Mouse (Mus musculus) common myeloid progenitor, adult 5-6 weeks (primary cell): Measurements from ENCODE around the gene Rcc2. TPM values are rescaled to one million over a fixed set of nuclear protein-coding genes. Genes with fewer than 3 reads are reported as not detected.

Experiments used
- ATAC-seq: replicated peaks from 2 replicates; pipeline ENCODE4 v1.8.0; 2016; ENCODE audit warnings: low read depth, mild to moderate bottlenecking, moderate TSS enrichment, inconsistent platforms; ENCODE audit not compliant: poor library complexity, severe bottlenecking
- total RNA-seq: library from RNA; stranded (forward); fragments of 200-1000, 187-1606 nt; gene quantifications from 2 replicates; pipeline ENCODE4 v1.2.3, GENCODE M21; 2017

Gene Rcc2
- total RNA-seq, 1 experiment from 2014 or later: 161 TPM

GRCm38 (mm10) chr4:140743086-140743485 lies 42.7 kb downstream of the Rcc2 start:
- no peak for ATAC-seq

- ATAC-seq: peak; percentile 85
Measured at GRCm38 (mm10) chr4:140744654-140745053, 44.3 kb downstream of the Rcc2 start.

- no peak for ATAC-seq
Measured at GRCm38 (mm10) chr4:140747978-140748377, 47.6 kb downstream of the Rcc2 start.

- peak; percentile 45 for ATAC-seq
Measured at GRCm38 (mm10) chr4:140750328-140750727, 50.0 kb downstream of the Rcc2 start.

- no peak for ATAC-seq
Measured at GRCm38 (mm10) chr4:140753366-140753765, 53.0 kb downstream of the Rcc2 start.

GRCm38 (mm10) chr4:140755811-140756210 lies 55.5 kb downstream of the Rcc2 start:
- no peak for ATAC-seq

GRCm38 (mm10) chr4:140761601-140762000 lies 61.3 kb downstream of the Rcc2 start:
- ATAC-seq: no peak

- peak; percentile 86 for ATAC-seq
Measured at GRCm38 (mm10) chr4:140763158-140763557, 62.8 kb downstream of the Rcc2 start.

GRCm38 (mm10) chr4:140765936-140766335 lies 65.6 kb downstream of the Rcc2 start:
- no peak for ATAC-seq

- no peak for ATAC-seq
Measured at GRCm38 (mm10) chr4:140768973-140769372, 68.6 kb downstream of the Rcc2 start.

- ATAC-seq: peak; percentile 62
Measured at GRCm38 (mm10) chr4:140770433-140770832, 70.1 kb downstream of the Rcc2 start.

GRCm38 (mm10) chr4:140771091-140771490 lies 70.8 kb downstream of the Rcc2 start:
- 0 out of 2 replicates have a peak, but pooled peaks have one; percentile 17 for ATAC-seq

Other genes with a start within 250 kb of the Rcc2 start
- 0.78 and 1.8 TPM in 2 replicates for gene Arhgef10l, start 34.5 kb upstream of the Rcc2 start, total RNA-seq
- not detected in 2 replicates for gene Padi6, start 42.1 kb downstream of the Rcc2 start, total RNA-seq
- gene Padi4, start 73.7 kb downstream of the Rcc2 start, total RNA-seq: 4.1 and 7.3 TPM in 2 replicates
- gene Padi3, start 110.1 kb downstream of the Rcc2 start, total RNA-seq: 0.19 and 0.32 TPM in 2 replicates
- gene Padi1, start 145.2 kb downstream of the Rcc2 start, total RNA-seq: not detected in 2 replicates
- 14.5 and 17.0 TPM in 2 replicates for gene Padi2, start 205.8 kb downstream of the Rcc2 start, total RNA-seq